Mouse (Mus musculus): Measurements from ENCODE around the gene Hist1h3i. TPM values are rescaled to one million over a fixed set of nuclear protein-coding genes. Genes with fewer than 3 reads are reported as not detected.
"Not testable (repeated sequence)": the region's sequence is repeated elsewhere in the genome, so short reads cannot be mapped to it uniquely, and the experiment has no call there.

The Hist1h3i gene
- polyA plus RNA-seq, 1 experiment from 2014 or later = 120 TPM

- H3K27me3 ChIP-seq (replicated peaks) = no peaks in the 10 kb centered on the region
- H3K27ac ChIP-seq = no peak overlapping the region
- ATAC-seq (ENCODE audit: insufficient read depth, low FRiP score, low read depth) = no peak
- no peak overlapping the region for H3K9ac ChIP-seq
- WGBS = 90% methylated on average over 7 of the region's 7 CpGs
- H3K4me2 ChIP-seq = no peak overlapping the region
- H3K4me3 ChIP-seq (replicated peaks) = no peak overlapping the region
- no peaks in the 10 kb centered on the region for H3K9me3 ChIP-seq
- H3K4me1 ChIP-seq = 0 out of 2 replicates have a peak, but pooled peaks cover under 1% of the 10 kb centered on the region
- no peaks in the 10 kb centered on the region for H3K36me3 ChIP-seq
Observed at GRCm38 (mm10) chr13:21795584-21795983, 12.4 kb upstream of the Hist1h3i start.

GRCm38 (mm10) chr13:21790601-21791283 is 7.6 kb upstream of the Hist1h3i start:
- Histone ChIP-seq H3K9me3 (no peaks in the 10 kb centered on the region), H3K27ac (peak overlapping the region; percentile 35), H3K27me3 (replicated peaks) (no peaks in the 10 kb centered on the region), H3K4me1 (0 out of 2 replicates have a peak, but pooled peaks cover 3% of the 10 kb centered on the region), H3K36me3 (no peaks in the 10 kb centered on the region), H3K4me3 (replicated peaks) (peak overlapping the region; percentile 13; the same call in 1 of the 2 replicates), H3K9ac (0 out of 2 replicates have a peak overlapping the region, but pooled peaks have one; percentile 12), H3K4me2 (peak overlapping the region; percentile 49)
- WGBS = 16% methylated on average over 17 of the region's 18 CpGs
- no peak for ATAC-seq (ENCODE audit: insufficient read depth, low FRiP score, low read depth)

- H3K4me3 ChIP-seq (replicated peaks) = no peak overlapping the region
- no peaks in the 10 kb centered on the region for H3K9me3 ChIP-seq
- H3K36me3 ChIP-seq = no peaks in the 10 kb centered on the region
- no peak overlapping the region for H3K27ac ChIP-seq
- no peak overlapping the region for H3K9ac ChIP-seq
- H3K4me1 ChIP-seq = 0 out of 2 replicates have a peak, but pooled peaks cover 3% of the 10 kb centered on the region
- H3K4me2 ChIP-seq = no peak overlapping the region
- H3K27me3 ChIP-seq (replicated peaks) = no peaks in the 10 kb centered on the region
- WGBS = 45% methylated on average over 6 of the region's 6 CpGs
- ATAC-seq (ENCODE audit: insufficient read depth, low FRiP score, low read depth) = no peak
Observed at GRCm38 (mm10) chr13:21789925-21790324, 6.8 kb upstream of the Hist1h3i start.

GRCm38 (mm10) chr13:21787760-21788593 is 4.8 kb upstream of the Hist1h3i start:
- H3K9ac ChIP-seq = no peak overlapping the region; the same call in 1 of the 2 replicates
- H3K36me3 ChIP-seq = no peaks in the 10 kb centered on the region
- peak overlapping the region; percentile 55 for H3K4me2 ChIP-seq
- no peaks in the 10 kb centered on the region for H3K27me3 ChIP-seq (replicated peaks)
- ATAC-seq (ENCODE audit: insufficient read depth, low FRiP score, low read depth) = 0 out of 2 replicates have a peak, but pooled peaks have one; percentile 1
- peaks cover 12% of the 10 kb centered on the region for H3K4me1 ChIP-seq
- WGBS = 19% methylated on average over 16 of the region's 21 CpGs
- H3K9me3 ChIP-seq = no peaks in the 10 kb centered on the region
- H3K27ac ChIP-seq = peak overlapping the region; percentile 75
- peak overlapping the region; percentile 37; the same call in 1 of the 2 replicates for H3K4me3 ChIP-seq (replicated peaks)

- H3K9ac ChIP-seq; H3K9me3 ChIP-seq; H3K27me3 ChIP-seq (replicated peaks); H3K36me3 ChIP-seq: not testable (repeated sequence)
- 0% methylated on average over 38 of the region's 63 CpGs for WGBS
- Histone ChIP-seq H3K4me3 (replicated peaks) (peak within 1 kb of the TSS; percentile 37), H3K27ac (peak within 1 kb of the TSS; percentile 89), H3K4me2 (peak within 1 kb of the TSS; percentile 57), H3K4me1 (peaks cover 12% of the 10 kb centered on the region)
- ATAC-seq (ENCODE audit: insufficient read depth, low FRiP score, low read depth) = peak; percentile 91
Observed at GRCm38 (mm10) chr13:21786899-21787629, 3.9 kb upstream of the Hist1h3i start, which contains the start of the genes Hist1h2an and Hist1h2bp. Hist1h2an (minus strand) TSS chr13:21787218. Hist1h2bp (plus strand) TSS chr13:21787461.

- Histone ChIP-seq H3K4me3 (replicated peaks) (peak overlapping the region; percentile 37), H3K9ac (no peak overlapping the region), H3K27me3 (replicated peaks) (no peaks in the 10 kb centered on the region), H3K36me3 (no peaks in the 10 kb centered on the region), H3K27ac (peak overlapping the region; percentile 89), H3K4me1 (peaks cover 12% of the 10 kb centered on the region), H3K4me2 (peak overlapping the region; percentile 57), H3K9me3 (no peaks in the 10 kb centered on the region)
- 6% methylated on average over 8 of the region's 8 CpGs for WGBS
- ATAC-seq (ENCODE audit: insufficient read depth, low FRiP score, low read depth) = no peak
Observed at GRCm38 (mm10) chr13:21786189-21786898, 3.2 kb upstream of the Hist1h3i start.

GRCm38 (mm10) chr13:21784311-21784710 is 1.1 kb upstream of the Hist1h3i start:
- Histone ChIP-seq H3K27ac (peak overlapping the region; percentile 89), H3K4me3 (replicated peaks) (no peak overlapping the region; the same call in 1 of the 2 replicates), H3K9me3 (no peaks in the 10 kb centered on the region), H3K9ac (no peak overlapping the region), H3K4me1 (peaks cover 14% of the 10 kb centered on the region), H3K27me3 (replicated peaks) (no peaks in the 10 kb centered on the region), H3K4me2 (peak overlapping the region; percentile 69), H3K36me3 (no peaks in the 10 kb centered on the region)
- no peak for ATAC-seq (ENCODE audit: insufficient read depth, low FRiP score, low read depth)
- 29% methylated on average over 6 of the region's 6 CpGs for whole genome bisulfite sequencing

GRCm38 (mm10) chr13:21783734-21784161 is 578 bp upstream of the Hist1h3i start:
- WGBS = 2% methylated on average over 9 of the region's 9 CpGs
- no peaks in the 10 kb centered on the region for H3K9me3 ChIP-seq
- H3K27ac ChIP-seq = peak overlapping the region; percentile 89
- no peak overlapping the region; the same call in 1 of the 2 replicates for H3K9ac ChIP-seq
- H3K4me1 ChIP-seq = peaks cover 14% of the 10 kb centered on the region
- no peaks in the 10 kb centered on the region for H3K36me3 ChIP-seq
- ATAC-seq (ENCODE audit: insufficient read depth, low FRiP score, low read depth) = no peak
- H3K27me3 ChIP-seq (replicated peaks) = no peaks in the 10 kb centered on the region
- H3K4me2 ChIP-seq = peak overlapping the region; percentile 69
- H3K4me3 ChIP-seq (replicated peaks) = peak overlapping the region; percentile 46

GRCm38 (mm10) chr13:21782361-21783254 is 562 bp downstream of the Hist1h3i start:
- peak overlapping the region; percentile 90 for H3K27ac ChIP-seq
- peak overlapping the region; percentile 46 for H3K4me3 ChIP-seq (replicated peaks)
- not testable (repeated sequence) for H3K9me3 ChIP-seq; ATAC-seq (ENCODE audit: insufficient read depth, low FRiP score, low read depth); H3K27me3 ChIP-seq (replicated peaks); H3K36me3 ChIP-seq
- H3K4me2 ChIP-seq = peak overlapping the region; percentile 69
- under 1% methylated on average over 19 of the region's 35 CpGs for WGBS
- peaks cover 14% of the 10 kb centered on the region for H3K4me1 ChIP-seq
- H3K9ac ChIP-seq = peak overlapping the region; percentile 56

GRCm38 (mm10) chr13:21781639-21782038 is 1.5 kb downstream of the Hist1h3i start:
- H3K36me3 ChIP-seq = no peaks in the 10 kb centered on the region
- no peak overlapping the region for H3K4me3 ChIP-seq (replicated peaks)
- ATAC-seq (ENCODE audit: insufficient read depth, low FRiP score, low read depth) = no peak
- no peaks in the 10 kb centered on the region for H3K9me3 ChIP-seq
- H3K4me2 ChIP-seq = no peak overlapping the region
- H3K9ac ChIP-seq = no peak overlapping the region
- H3K27me3 ChIP-seq (replicated peaks) = no peaks in the 10 kb centered on the region
- 92% methylated on average over 1 of the region's 1 CpGs for WGBS
- no peak overlapping the region for H3K27ac ChIP-seq
- peaks cover 14% of the 10 kb centered on the region for H3K4me1 ChIP-seq

Measured in stomach, embryonic 15.5 days (tissue).